Mouse (Mus musculus): ENCODE measurements around the gene Hoxd8.

Hoxd8 gene

GRCm38 (mm10) chr2:74699053-74699430, 5.4 kb upstream of the Hoxd8 start:
- DNase-seq (ENCODE audit: low spot score in 2 of 2) = no peak

- DNase-seq (ENCODE audit: low spot score in 2 of 2) = no peak
Observed at GRCm38 (mm10) chr2:74699664-74700545, 4.5 kb upstream of the Hoxd8 start.

- DNase-seq (ENCODE audit: low spot score in 2 of 2) = no peak
Observed at GRCm38 (mm10) chr2:74700546-74701112, 3.8 kb upstream of the Hoxd8 start.

GRCm38 (mm10) chr2:74701949-74702819, 2.2 kb upstream of the Hoxd8 start:
- peak in 1 of 2 experiments; percentile 76 for DNase-seq (ENCODE audit: low spot score in 2 of 2)

- no peak for DNase-seq (ENCODE audit: low spot score in 2 of 2)
Observed at GRCm38 (mm10) chr2:74702820-74703219, 1.6 kb upstream of the Hoxd8 start.

- no peak for DNase-seq (ENCODE audit: low spot score in 2 of 2)
Observed at GRCm38 (mm10) chr2:74703317-74703716, 1.1 kb upstream of the Hoxd8 start.

GRCm38 (mm10) chr2:74703720-74704392, 559 bp upstream of the Hoxd8 start:
- DNase-seq (ENCODE audit: low spot score in 2 of 2) = no peak

GRCm38 (mm10) chr2:74704999-74705466, 618 bp downstream of the Hoxd8 start:
- DNase-seq (ENCODE audit: low spot score in 2 of 2) = no peak

- DNase-seq (ENCODE audit: low spot score in 2 of 2) = no peak
Observed at GRCm38 (mm10) chr2:74705467-74706089, 1.2 kb downstream of the Hoxd8 start.

GRCm38 (mm10) chr2:74706393-74706960, 2.1 kb downstream of the Hoxd8 start:
- DNase-seq (ENCODE audit: low spot score in 2 of 2) = no peak

- DNase-seq (ENCODE audit: low spot score in 2 of 2) = no peak
Observed at GRCm38 (mm10) chr2:74707599-74707998, 3.2 kb downstream of the Hoxd8 start.

- DNase-seq (ENCODE audit: low spot score in 2 of 2) = no peak
Observed at GRCm38 (mm10) chr2:74708676-74709075, 4.3 kb downstream of the Hoxd8 start.

GRCm38 (mm10) chr2:74709465-74710419, 5.3 kb downstream of the Hoxd8 start:
- no peak for DNase-seq (ENCODE audit: low spot score in 2 of 2)

GRCm38 (mm10) chr2:74710929-74711543, 6.6 kb downstream of the Hoxd8 start:
- DNase-seq (ENCODE audit: low spot score in 2 of 2) = no peak

- no peak for DNase-seq (ENCODE audit: low spot score in 2 of 2)
Observed at GRCm38 (mm10) chr2:74711721-74712621, 7.6 kb downstream of the Hoxd8 start, which contains the start of the genes Hoxd3 and Hoxd4. Gene Hoxd3 (plus strand): TSS chr2:74711927. Gene Hoxd4 (plus strand): TSS chr2:74711929.

GRCm38 (mm10) chr2:74713239-74714150, 9.1 kb downstream of the Hoxd8 start:
- no peak for DNase-seq (ENCODE audit: low spot score in 2 of 2)

All from frontal cortex, postnatal 10 days (tissue).